Mouse (Mus musculus): Measurements from ENCODE around the gene Gsx2. TPM values are rescaled to one million over a fixed set of nuclear protein-coding genes. Genes with fewer than 3 reads are reported as not detected.

The Gsx2 gene
- total RNA-seq, 2 experiments from 2014 or later = not detected

Other genes with a start within 250 kb of the Gsx2 start
- 10 to 100 TPM; 11.5 to 14.2 TPM for gene Chic2, start 30.8 kb upstream of the Gsx2 start, total RNA-seq (2021)
- 10 to 100 TPM; 17.4 to 17.5 TPM for gene Pdgfra, start 76.7 kb downstream of the Gsx2 start, total RNA-seq (2021)

Measured in gastrocnemius, postnatal 36 days (tissue).